Mouse (Mus musculus): Measurements from ENCODE around the gene Sox8. TPM values are rescaled to one million over a fixed set of nuclear protein-coding genes. Genes with fewer than 3 reads are reported as not detected.

Gene Sox8
- polyA plus RNA-seq, 1 experiment from 2014 or later = 9.1 TPM

DNA sequence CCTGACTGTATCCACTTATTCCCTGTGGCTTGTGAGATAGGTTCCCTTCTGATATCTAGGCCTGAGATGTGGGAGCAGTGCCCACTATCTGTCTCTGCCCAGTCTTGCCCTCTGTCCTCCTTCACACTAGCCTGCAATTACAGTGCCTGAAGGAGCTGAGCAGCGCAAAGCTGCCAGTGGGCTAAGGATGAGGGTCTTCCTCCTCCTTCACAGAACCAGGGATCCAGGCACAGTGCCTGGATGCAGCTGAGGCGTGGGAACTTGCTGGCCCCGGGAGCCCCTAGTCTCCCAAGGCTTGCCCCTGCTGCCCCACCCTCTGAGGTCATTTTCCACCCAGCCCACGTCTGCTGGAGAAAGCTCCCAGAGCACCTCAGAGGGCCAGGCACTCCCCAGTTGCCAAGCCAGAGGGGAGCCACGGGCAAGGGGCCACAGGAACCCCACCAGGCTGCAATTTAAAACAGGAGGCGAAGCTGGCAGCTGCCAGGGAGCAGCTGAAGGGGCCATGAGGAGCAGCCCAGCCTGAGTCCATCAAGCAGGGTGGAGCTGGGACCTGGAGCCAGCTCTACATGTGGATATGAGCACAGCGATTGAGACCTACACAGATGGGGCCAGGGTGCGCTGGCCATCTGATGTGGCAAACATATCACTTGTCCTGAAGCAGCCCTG lies 40.0 kb downstream of the Sox8 start:
- H3K9ac ChIP-seq (ENCODE audit: low read length) = no peak overlapping the region
- no peak for ATAC-seq (ENCODE audit: insufficient read depth, low FRiP score, low TSS enrichment)
- WGBS = 73% methylated on average over 8 of the region's 8 CpGs

DNA sequence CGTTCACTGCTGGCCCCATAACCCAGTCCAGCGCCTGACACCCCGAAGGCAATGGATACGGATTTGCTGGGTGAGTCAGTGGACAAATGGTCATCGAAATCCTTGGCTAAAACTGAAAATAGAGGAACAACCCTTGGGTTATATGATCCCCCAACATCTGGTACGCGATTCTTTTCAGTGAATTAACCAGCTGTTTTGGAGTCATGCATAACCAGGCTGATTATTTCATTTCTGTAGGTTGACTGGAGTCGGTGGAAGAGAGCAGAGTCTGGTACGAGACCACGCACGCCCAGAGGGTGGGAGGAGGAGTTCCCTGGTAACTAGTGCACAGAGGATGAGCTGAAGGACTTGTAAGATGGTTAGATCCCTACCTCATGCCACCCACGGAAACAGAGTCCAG lies 48.4 kb downstream of the Sox8 start:
- ATAC-seq (ENCODE audit: insufficient read depth, low FRiP score, low TSS enrichment) (no peak), DNase-seq (ENCODE audit: low spot score) (no peak)
- no peaks in the 10 kb centered on the region for H3K9me3 ChIP-seq (ENCODE audit: control insufficient read depth, low read length)
- no peaks in the 10 kb centered on the region for H3K36me3 ChIP-seq (ENCODE audit: control insufficient read depth, insufficient read depth, low read length)
- WGBS = 83% methylated on average over 12 of the region's 12 CpGs
- H3K27ac ChIP-seq (ENCODE audit: low read depth, low read length) = no peak overlapping the region
- no peak overlapping the region for H3K4me3 ChIP-seq (ENCODE audit: low read depth, low read length)
- H3K27me3 ChIP-seq (ENCODE audit: control insufficient read depth, insufficient read depth, low read length) = no peaks in the 10 kb centered on the region
- H3K4me2 ChIP-seq (ENCODE audit: low read depth) = no peak overlapping the region
- no peak overlapping the region for H3K9ac ChIP-seq (ENCODE audit: low read length)
- no peaks in the 10 kb centered on the region for H3K4me1 ChIP-seq (ENCODE audit: control insufficient read depth, insufficient read depth, low read length)

More for the DNA sequence above, 40.0 kb downstream of the Sox8 start:
- no peak for DNase-seq (ENCODE audit: low spot score)
- H3K4me3 ChIP-seq (ENCODE audit: low read depth, low read length) = no peak overlapping the region
- H3K4me2 ChIP-seq (ENCODE audit: low read depth) = no peak overlapping the region
- no peaks in the 10 kb centered on the region for H3K36me3 ChIP-seq (ENCODE audit: control insufficient read depth, insufficient read depth, low read length)
- no peaks in the 10 kb centered on the region for H3K4me1 ChIP-seq (ENCODE audit: control insufficient read depth, insufficient read depth, low read length)
- no peaks in the 10 kb centered on the region for H3K9me3 ChIP-seq (ENCODE audit: control insufficient read depth, low read length)
- H3K27me3 ChIP-seq (ENCODE audit: control insufficient read depth, insufficient read depth, low read length) = no peaks in the 10 kb centered on the region
- no peak overlapping the region for H3K27ac ChIP-seq (ENCODE audit: low read depth, low read length)

DNA sequence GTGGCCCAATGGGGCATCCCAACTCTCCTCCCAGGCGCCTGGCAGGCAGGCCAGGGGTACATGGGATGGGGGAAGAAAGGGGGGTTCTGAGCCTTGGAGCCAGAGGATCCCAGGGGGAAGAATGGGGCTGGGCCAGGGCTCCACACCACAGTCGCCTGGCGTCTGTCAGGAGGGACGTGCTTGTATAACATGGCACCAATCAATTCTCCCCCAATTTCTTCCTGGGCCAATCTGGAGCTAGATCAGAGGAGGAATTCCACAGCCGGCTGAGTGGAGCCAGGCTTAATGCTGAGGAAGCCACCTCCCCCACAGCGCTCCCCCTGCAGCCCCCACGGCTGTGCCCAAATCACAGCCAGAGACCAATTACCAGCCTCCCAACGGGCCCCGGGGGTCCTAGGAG lies 50.0 kb downstream of the Sox8 start:
- Histone ChIP-seq H3K9me3 (ENCODE audit: control insufficient read depth, low read length) (no peaks in the 10 kb centered on the region), H3K36me3 (ENCODE audit: control insufficient read depth, insufficient read depth, low read length) (no peaks in the 10 kb centered on the region), H3K27me3 (ENCODE audit: control insufficient read depth, insufficient read depth, low read length) (no peaks in the 10 kb centered on the region), H3K9ac (ENCODE audit: low read length) (no peak overlapping the region), H3K4me2 (ENCODE audit: low read depth) (no peak overlapping the region), H3K4me1 (ENCODE audit: control insufficient read depth, insufficient read depth, low read length) (no peaks in the 10 kb centered on the region), H3K4me3 (ENCODE audit: low read depth, low read length) (no peak overlapping the region), H3K27ac (ENCODE audit: low read depth, low read length) (no peak overlapping the region)
- 44% methylated on average over 9 of the region's 9 CpGs for WGBS
- ATAC-seq (ENCODE audit: insufficient read depth, low FRiP score, low TSS enrichment) = no peak
- no peak for DNase-seq (ENCODE audit: low spot score)

DNA sequence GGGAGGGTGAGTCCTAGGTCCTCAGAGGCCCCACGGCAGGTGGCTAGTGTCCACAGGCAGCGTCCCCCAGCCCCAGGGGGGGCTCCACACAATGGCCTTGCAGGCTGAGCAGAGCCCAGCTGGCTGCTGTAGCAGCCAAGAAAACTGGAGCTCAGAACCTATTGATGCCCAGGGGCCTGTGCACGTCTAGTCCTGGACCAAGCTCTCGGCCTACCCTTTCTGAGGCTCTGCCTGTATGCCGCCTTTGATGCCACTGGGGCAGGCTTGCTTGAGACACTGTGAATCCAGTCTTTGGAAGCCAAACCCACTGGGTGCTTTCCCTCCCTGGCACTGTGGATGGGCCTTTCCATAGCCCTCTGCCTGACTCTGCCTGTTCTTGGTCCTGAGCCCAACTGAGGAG lies 51.0 kb downstream of the Sox8 start:
- Histone ChIP-seq H3K27ac (ENCODE audit: low read depth, low read length) (no peak overlapping the region), H3K36me3 (ENCODE audit: control insufficient read depth, insufficient read depth, low read length) (no peaks in the 10 kb centered on the region), H3K4me1 (ENCODE audit: control insufficient read depth, insufficient read depth, low read length) (no peaks in the 10 kb centered on the region), H3K27me3 (ENCODE audit: control insufficient read depth, insufficient read depth, low read length) (no peaks in the 10 kb centered on the region), H3K4me2 (ENCODE audit: low read depth) (no peak overlapping the region), H3K9me3 (ENCODE audit: control insufficient read depth, low read length) (no peaks in the 10 kb centered on the region), H3K4me3 (ENCODE audit: low read depth, low read length) (no peak overlapping the region), H3K9ac (ENCODE audit: low read length) (no peak overlapping the region)
- DNase-seq (ENCODE audit: low spot score) = no peak
- whole genome bisulfite sequencing = 86% methylated on average over 5 of the region's 5 CpGs
- ATAC-seq (ENCODE audit: insufficient read depth, low FRiP score, low TSS enrichment) = no peak

DNA sequence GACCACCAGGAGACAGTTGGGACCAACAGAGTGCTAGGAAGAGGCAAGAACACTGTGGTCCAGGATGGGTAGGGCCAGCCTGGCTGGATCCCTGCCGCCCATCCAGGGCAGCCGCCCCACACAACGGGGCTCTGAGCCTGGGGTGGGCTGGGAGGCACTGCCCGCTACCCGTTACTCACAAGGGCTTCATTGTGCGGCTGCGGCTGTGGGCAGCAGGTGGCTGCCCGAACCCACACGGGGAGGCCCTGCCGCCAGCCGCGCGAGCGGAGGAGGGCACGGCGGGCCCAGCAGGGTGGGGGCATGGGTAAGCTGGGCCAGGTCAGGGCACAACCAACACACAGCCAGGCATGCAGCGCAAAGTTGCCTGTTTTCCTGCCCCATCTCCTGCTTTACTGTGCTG lies 52.3 kb downstream of the Sox8 start:
- ATAC-seq (ENCODE audit: insufficient read depth, low FRiP score, low TSS enrichment) (no peak), DNase-seq (ENCODE audit: low spot score) (no peak)
- Histone ChIP-seq H3K36me3 (ENCODE audit: control insufficient read depth, insufficient read depth, low read length) (no peaks in the 10 kb centered on the region), H3K4me3 (ENCODE audit: low read depth, low read length) (no peak overlapping the region), H3K9me3 (ENCODE audit: control insufficient read depth, low read length) (no peaks in the 10 kb centered on the region), H3K27me3 (ENCODE audit: control insufficient read depth, insufficient read depth, low read length) (no peaks in the 10 kb centered on the region), H3K4me1 (ENCODE audit: control insufficient read depth, insufficient read depth, low read length) (no peaks in the 10 kb centered on the region), H3K4me2 (ENCODE audit: low read depth) (no peak overlapping the region), H3K9ac (ENCODE audit: low read length) (no peak overlapping the region), H3K27ac (ENCODE audit: low read depth, low read length) (no peak overlapping the region)
- WGBS = 86% methylated on average over 17 of the region's 17 CpGs

DNA sequence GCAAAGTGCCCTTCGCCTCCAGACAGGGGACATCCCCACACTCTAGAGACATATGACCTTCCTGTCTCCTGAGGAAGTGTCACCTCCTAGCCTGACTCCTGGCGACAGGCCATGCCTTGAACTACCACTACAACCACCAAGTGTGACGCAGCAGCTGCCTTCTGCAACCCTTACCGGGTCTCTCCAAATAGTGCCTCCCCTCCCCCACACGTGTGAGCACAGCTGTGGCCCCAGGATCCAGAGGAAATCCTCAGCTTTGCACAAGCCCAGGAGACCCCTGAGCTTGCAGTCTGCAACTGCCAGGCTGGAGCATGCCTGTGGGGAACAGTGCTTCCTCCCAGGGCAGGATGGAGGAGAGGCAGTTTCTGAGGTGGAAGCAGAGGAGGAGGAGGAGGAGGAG lies 54.2 kb downstream of the Sox8 start:
- Histone ChIP-seq H3K4me1 (ENCODE audit: control insufficient read depth, insufficient read depth, low read length) (no peaks in the 10 kb centered on the region), H3K9ac (ENCODE audit: low read length) (no peak overlapping the region), H3K27ac (ENCODE audit: low read depth, low read length) (no peak overlapping the region), H3K4me3 (ENCODE audit: low read depth, low read length) (no peak overlapping the region), H3K36me3 (ENCODE audit: control insufficient read depth, insufficient read depth, low read length) (no peaks in the 10 kb centered on the region), H3K27me3 (ENCODE audit: control insufficient read depth, insufficient read depth, low read length) (no peaks in the 10 kb centered on the region), H3K9me3 (ENCODE audit: control insufficient read depth, low read length) (no peaks in the 10 kb centered on the region), H3K4me2 (ENCODE audit: low read depth) (no peak overlapping the region)
- ATAC-seq (ENCODE audit: insufficient read depth, low FRiP score, low TSS enrichment) = no peak
- DNase-seq (ENCODE audit: low spot score) = no peak
- 36% methylated on average over 5 of the region's 5 CpGs for WGBS

Other genes with a start within 250 kb of the Sox8 start
- gene Tpsab1, start 225.1 kb downstream of the Sox8 start, polyA plus RNA-seq (2014; fragmentation: Nextera tagmentation; extraction: Ambion mirVana) = not detected in 2 replicates
- gene Tpsb2, start 204.4 kb downstream of the Sox8 start, polyA plus RNA-seq (2014; fragmentation: Nextera tagmentation; extraction: Ambion mirVana) = not detected in 2 replicates
- gene Tpsg1, start 201.4 kb downstream of the Sox8 start, polyA plus RNA-seq (2014; fragmentation: Nextera tagmentation; extraction: Ambion mirVana) = 0.37 and 0.46 TPM in 2 replicates
- 9.7 and 13.3 TPM in 2 replicates for gene Cacna1h, start 136.9 kb downstream of the Sox8 start, polyA plus RNA-seq (2014; fragmentation: Nextera tagmentation; extraction: Ambion mirVana)
- gene Tekt4, start 116.1 kb downstream of the Sox8 start, polyA plus RNA-seq (2014; fragmentation: Nextera tagmentation; extraction: Ambion mirVana) = 0.25 and 0.46 TPM in 2 replicates
- gene Sstr5, start 73.4 kb downstream of the Sox8 start, polyA plus RNA-seq (2014; fragmentation: Nextera tagmentation; extraction: Ambion mirVana) = not detected in 2 replicates
- gene Lmf1, start 8.4 kb upstream of the Sox8 start, polyA plus RNA-seq (2014; fragmentation: Nextera tagmentation; extraction: Ambion mirVana) = 23.6 and 23.9 TPM in 2 replicates
- 2.8 and 3.3 TPM in 2 replicates for gene Gng13, start 146.5 kb upstream of the Sox8 start, polyA plus RNA-seq (2014; fragmentation: Nextera tagmentation; extraction: Ambion mirVana)
- gene Chtf18, start 156.7 kb upstream of the Sox8 start, polyA plus RNA-seq (2014; fragmentation: Nextera tagmentation; extraction: Ambion mirVana) = 20.3 and 22.5 TPM in 2 replicates
- gene Rpusd1, start 157.0 kb upstream of the Sox8 start, polyA plus RNA-seq (2014; fragmentation: Nextera tagmentation; extraction: Ambion mirVana) = 21.5 and 22.9 TPM in 2 replicates
- 0.13 TPM in 1 of 2 replicates, not detected in the other for gene Mslnl, start 165.4 kb upstream of the Sox8 start, polyA plus RNA-seq (2014; fragmentation: Nextera tagmentation; extraction: Ambion mirVana)
- gene Msln, start 183.7 kb upstream of the Sox8 start, polyA plus RNA-seq (2014; fragmentation: Nextera tagmentation; extraction: Ambion mirVana) = 0.42 TPM in 1 of 2 replicates, not detected in the other
- 22.9 and 27.8 TPM in 2 replicates for gene Narfl, start 203.1 kb upstream of the Sox8 start, polyA plus RNA-seq (2014; fragmentation: Nextera tagmentation; extraction: Ambion mirVana)
- gene Haghl, start 215.0 kb upstream of the Sox8 start, polyA plus RNA-seq (2014; fragmentation: Nextera tagmentation; extraction: Ambion mirVana) = 74.6 and 77.3 TPM in 2 replicates
- gene Ccdc78, start 215.9 kb upstream of the Sox8 start, polyA plus RNA-seq (2014; fragmentation: Nextera tagmentation; extraction: Ambion mirVana) = 0.15 and 0.34 TPM in 2 replicates
- gene Fam173a, start 222.2 kb upstream of the Sox8 start, polyA plus RNA-seq (2014; fragmentation: Nextera tagmentation; extraction: Ambion mirVana) = 65.7 and 66.6 TPM in 2 replicates
- gene AC134908.4, start 225.0 kb upstream of the Sox8 start, polyA plus RNA-seq (2014; fragmentation: Nextera tagmentation; extraction: Ambion mirVana) = 0.78 TPM in 1 of 2 replicates, not detected in the other
- gene Metrn, start 226.4 kb upstream of the Sox8 start, polyA plus RNA-seq (2014; fragmentation: Nextera tagmentation; extraction: Ambion mirVana) = 29.4 and 38.8 TPM in 2 replicates
- gene Fbxl16, start 238.4 kb upstream of the Sox8 start, polyA plus RNA-seq (2014; fragmentation: Nextera tagmentation; extraction: Ambion mirVana) = 13.2 and 14.7 TPM in 2 replicates